Mouse (Mus musculus): ENCODE results near the gene Slc9b2.

GRCm38 (mm10) chr3:135357394-135357793, 49.9 kb downstream of the Slc9b2 start:
- TF ChIP-seq CTCF (IDR thresholded peaks at IDR 0.05; ENCODE audit: extremely low read depth, insufficient read depth, insufficient read length, insufficient replicate concordance) (no peak), POLR2A (IDR thresholded peaks at IDR 0.05; ENCODE audit: low read depth, low read length) (no peak)

Measured in spleen, adult 2 months (tissue).